Mouse (Mus musculus) adrenal gland, adult (tissue): ENCODE measurements at regions not wholly inside any gene's neighbourhood (a gene's known extent, or its start where the extent isn't known, plus 50 kb on each side); places are given as distances from the start of the nearest gene placed in this dataset.

Source experiments
- DNase-seq, 2 experiments: peaks; one replicate each; pipeline ENCODE4 v3.0.0; 2022 to 2023; ENCODE audit warnings: low spot score in 1 of 2; ENCODE audit not compliant: inconsistent age in 2 of 2

DNA sequence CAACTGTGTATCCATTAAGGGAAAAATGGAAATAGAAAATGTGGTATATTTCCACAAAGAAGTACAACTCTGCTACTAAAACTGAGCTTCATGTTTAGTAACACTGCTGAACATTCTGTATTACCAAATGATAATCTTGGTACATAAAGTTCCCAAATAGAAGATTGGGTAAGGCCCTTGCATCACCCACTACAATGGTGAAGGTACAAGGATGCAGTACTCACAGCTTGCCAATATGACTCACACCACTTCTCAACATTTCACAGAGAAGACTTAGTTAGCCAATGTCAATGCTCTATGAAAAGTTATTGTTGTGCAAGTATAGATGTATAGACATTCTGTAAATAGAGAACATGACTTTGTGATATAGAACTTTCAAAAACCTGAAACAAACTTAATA lies 383.8 kb upstream of the Klra1 start:
- peak in 1 of 2 experiments; percentile 70 for DNase-seq
